Mouse (Mus musculus) R1 (cell line): ENCODE measurements at regions not wholly inside any gene's neighbourhood (a gene's known extent, or its start where the extent isn't known, plus 50 kb on each side); places are given as distances from the start of the nearest gene placed in this dataset.
A peak's percentile ranks its signal among the peaks of the same experiment; 100 is the strongest.

Source experiments
- DNase-seq: peaks from one replicate; pipeline ENCODE4 v3.0.0-alpha.2; 2018; ENCODE audit warnings: low read depth, low spot score

DNA sequence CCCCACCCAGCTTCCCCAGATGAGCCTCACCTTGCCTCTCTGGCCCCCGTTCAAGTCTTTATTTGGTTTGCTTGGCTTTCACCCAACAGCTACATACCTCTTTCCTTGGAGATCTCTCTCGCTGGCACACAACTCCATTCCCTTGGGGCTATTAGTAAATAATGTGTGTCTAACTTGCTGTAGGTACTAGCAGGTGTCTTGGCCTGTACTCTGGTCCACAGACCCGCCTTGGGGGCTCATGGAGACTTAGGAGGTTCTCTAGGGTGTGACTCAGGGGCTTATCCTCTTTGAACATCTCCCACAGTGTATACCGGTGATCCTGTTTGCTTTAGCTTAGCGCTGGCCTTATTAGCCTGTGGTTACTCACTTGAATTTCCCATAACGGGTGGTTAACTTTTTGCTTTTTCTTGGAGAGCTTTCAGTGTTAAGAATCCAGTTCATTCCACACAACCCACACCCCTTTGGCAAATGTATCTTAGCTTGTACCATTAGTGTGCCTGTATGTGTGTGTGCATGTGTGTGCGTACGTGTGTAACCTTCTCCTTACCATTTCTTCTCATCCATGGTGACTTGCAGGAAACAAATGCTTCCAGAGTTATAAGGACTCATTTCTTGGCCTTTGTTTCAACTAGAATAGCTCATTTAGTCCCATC, 67.3 kb upstream of the Map4k3 start:
- no peak for DNase-seq

DNA sequence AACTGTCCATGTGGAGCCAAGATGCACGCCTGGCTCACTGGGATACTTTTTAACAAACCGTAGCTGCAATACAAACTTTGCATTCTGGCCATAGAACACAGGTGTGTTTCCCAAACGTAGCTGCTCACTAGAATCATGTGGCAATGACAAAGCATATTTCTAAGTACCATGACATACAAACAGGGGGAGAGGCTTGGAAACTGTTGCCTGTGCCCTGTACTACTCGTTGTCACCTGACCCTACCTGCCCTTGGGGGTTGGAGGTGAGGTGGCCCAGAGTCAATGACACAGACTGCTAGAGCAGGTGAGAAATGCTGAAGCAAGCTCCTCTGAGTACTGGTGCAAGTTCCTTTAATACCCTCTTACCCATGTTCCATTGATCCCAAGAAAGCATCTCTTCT, 64.3 kb upstream of the Map4k3 start:
- no peak for DNase-seq

DNA sequence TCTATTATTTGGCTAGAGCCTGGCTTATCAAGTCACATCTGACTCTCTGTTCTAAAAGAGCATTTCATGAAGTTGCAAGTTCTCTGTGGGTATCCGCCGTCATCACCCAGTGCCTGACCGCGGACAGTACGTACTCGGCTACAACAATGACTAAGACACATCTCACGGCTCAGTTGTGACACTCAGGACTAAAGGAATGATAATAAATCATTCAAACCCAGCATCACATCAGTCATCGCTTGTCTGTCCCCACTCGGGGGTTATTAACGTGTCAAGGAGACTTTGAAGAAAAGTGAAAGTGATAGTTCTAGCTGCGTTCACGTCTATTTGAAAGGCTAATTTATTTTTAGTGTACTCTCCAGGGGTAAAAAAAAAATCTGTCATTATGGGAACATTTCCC, 61.4 kb upstream of the Map4k3 start:
- no peak for DNase-seq

DNA sequence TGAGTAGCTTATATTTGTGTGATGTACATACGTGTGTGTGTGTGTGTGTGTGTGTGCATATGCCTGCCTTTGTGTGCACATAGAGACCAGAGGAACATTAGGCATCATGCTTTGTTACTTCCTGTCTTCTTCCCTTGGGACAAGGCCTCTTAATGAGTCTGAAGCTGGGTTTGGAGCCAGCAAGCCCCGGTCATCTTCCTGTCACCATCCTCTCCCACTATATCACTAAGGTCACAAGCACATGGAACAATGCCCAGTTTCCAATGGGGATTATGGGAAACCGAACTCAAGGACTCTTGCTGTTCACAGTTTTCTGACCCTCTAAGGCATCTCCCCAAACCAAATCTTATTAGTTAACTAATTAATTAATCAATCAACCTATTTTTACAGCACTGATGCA, 60.7 kb upstream of the Map4k3 start:
- no peak for DNase-seq

DNA sequence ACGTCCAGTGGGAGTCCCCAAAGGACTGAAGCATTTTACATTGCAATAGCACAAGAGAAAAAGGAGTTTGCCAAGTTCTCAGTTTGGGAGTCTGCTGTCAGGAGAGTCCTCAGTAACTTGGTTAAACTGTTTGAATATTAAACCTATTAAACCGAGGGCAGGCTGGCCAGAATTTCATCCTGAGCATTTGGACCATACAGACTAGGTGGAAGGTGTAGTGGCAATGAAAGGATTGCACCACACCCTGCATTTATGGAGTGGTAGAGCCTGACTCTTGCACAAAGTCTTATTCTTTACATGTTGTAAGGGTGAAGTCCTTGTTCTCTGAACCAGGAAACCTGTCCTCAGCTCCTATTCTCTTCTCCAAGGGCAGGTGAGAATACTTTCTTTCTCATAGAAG, 58.6 kb upstream of the Map4k3 start:
- DNase-seq = no peak

DNA sequence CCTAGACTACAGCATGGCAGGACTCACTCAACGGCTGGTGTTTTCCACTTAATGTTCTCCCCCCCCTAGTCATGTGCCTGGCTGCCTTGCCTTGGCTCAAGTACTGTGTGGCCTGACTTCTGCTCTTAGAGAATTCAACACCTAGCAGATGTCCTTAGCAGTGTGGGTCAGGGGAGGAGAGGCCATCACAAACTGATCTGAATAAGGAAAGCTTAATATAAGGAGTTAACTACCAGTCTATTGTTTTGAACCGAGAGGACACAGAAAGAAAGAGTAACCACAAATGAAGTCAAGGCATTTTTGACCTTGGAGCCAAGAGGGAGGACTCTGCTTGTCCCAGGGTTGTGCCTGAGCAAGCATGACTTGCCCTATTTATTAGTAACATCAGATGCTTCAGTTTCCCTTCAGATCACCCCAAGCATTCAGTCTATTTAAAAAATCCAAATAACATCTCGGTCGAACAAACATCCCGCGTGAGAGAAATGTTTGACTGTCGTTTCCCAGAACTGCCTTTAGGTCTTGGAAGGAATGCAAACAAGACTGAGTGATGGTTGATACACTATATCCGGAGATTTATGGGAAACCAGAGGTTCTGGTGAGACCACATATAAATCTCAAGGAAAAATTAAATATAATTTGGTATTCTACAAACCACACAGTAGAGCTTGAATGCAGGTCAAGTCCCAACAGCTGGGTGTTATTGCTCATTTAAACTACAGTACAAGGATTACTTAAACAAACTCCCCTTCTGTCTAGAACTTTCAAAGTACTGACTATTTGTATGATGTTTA, 58.0 kb upstream of the Map4k3 start:
- peak; percentile 75 for DNase-seq

DNA sequence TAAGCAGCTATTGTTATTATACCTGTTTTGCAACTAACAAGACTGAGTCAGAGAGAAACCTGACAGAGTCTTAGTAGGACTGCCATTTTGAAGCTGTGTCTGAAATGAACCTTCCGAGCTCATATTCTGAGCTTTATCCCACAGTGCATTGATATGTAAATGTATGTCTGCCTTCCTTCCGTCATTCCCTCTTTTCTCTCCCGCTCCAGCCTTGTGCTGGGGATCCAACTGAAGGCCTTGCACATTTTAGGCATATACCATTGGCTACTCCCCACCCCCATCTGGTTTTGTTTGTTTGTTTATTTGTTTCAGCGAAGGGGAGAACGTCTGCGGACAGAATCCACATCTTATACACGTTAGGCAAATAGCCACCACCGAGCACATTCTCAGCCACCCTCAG, 57.2 kb upstream of the Map4k3 start:
- peak; percentile 93 for DNase-seq

DNA sequence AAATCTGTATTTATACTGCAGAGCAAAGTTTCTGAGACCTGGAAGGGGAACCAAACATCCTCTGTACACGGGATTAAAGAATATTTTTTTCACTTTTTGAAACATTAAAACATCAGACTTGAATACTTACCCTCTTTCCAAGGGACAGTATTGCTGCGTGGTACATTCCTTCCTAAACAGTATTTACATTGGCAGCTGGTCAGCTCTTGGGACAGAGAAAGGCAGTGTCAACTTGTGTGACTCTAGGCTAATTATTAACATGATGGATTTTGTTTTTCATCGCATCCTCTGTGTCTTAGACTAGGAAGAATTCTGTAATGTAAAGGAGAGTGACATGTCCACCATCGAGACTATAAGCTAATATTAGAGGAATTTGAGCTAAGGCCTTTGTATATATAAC, 56.8 kb upstream of the Map4k3 start:
- no peak for DNase-seq

DNA sequence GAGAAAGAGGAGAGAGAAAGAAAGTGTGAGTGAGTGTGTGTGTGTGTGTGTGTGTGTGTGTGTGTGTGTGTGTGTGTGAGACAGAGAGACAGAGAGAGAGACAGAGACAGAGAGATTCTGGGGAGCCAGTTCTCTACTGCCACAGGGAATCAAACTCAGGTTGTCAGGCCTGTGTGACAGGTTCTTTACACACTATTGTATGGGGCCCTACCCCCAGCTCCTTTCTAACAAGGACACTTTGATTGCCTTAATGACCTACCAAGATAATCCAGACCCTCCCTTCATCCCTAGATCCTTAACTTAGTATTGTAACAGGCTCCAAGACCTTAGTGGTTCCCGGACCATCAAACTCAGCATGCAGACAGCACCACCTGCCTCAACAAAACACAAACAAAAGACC, 53.9 kb upstream of the Map4k3 start:
- peak; percentile 57 for DNase-seq

DNA sequence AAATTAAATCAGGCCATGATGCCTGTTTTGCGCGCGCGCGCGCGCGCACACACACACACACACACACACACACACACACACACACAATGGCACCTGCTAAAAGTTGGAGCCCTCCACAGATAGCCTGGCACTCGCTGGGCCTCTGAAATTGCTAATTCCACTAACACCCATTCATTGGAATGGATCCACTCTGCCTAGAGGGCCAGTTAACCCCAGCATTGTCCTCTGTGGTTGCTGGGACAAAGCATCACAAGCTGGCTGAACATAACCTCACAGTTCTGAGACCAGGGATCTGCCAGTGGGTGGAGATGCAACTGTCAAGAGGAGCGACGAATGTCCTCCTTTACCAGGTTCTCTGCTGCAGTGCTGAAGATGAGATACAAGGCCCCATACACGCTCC, 53.3 kb upstream of the Map4k3 start:
- no peak for DNase-seq

DNA sequence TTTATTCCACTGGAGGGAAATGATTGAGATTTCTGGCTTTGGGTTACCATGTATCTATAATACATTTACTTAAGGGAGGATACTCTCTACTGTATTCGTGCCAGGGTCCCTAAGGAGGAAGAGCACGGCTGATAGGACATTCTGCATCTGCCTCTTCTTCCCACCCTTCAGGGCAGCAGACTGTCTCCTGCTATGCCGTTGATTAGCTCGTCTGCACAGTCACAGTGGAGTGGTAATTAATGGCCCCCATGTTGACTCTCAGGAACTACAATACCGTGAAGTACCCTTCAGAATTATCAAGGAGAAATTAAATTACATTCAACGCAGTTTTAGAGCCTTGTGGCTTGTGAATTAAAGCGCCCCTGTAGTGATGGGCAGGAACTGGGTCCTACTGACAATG, 52.0 kb upstream of the Map4k3 start:
- DNase-seq = no peak

DNA sequence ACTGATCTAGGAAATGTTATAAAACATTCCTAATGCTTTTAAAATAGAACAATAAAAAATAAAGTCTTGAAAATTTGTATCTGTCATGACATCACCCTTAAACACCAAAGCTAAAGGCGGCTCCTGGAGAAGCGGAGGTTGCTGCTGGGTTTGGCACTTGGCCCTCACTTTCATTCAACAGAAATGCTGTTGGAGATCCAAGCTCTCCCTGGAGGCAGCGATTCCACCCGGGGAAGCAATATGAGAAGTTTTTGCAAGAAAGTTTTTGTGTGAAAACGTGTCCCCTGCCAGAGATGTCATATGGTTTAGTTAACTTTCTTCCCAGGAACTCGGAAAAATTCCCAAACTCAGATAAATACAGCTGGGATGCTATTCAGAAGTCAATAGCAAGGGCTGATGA, 51.5 kb upstream of the Map4k3 start:
- DNase-seq = no peak
